Mouse (Mus musculus) lung, postnatal 0 days (tissue): ENCODE data around the gene Lrfn4. TPM values are rescaled to one million over a fixed set of nuclear protein-coding genes. Genes with fewer than 3 reads are reported as not detected.

Experiments
- ATAC-seq: fragments of 200-750 bp; cut with Nextera tagmentation; 2 replicates; pipeline ENCODE4 v1.8.0; 2017; ENCODE audit warnings: moderate library complexity
- DNase-seq: peaks from one replicate; pipeline ENCODE4 v3.0.0-alpha.2; 2016; ENCODE audit warnings: low spot score
- H3K27ac ChIP-seq: fragments of 300-500 bp; sonication (generic); 2 replicates; pipeline ENCODE4 v1.5.1; 2014; ENCODE audit warnings: antibody characterized with exemption, mild to moderate bottlenecking, low read length, mixed read lengths
- H3K27me3 ChIP-seq: fragments of 300-500 bp; sonication (generic); replicated peaks from 2 replicates; pipeline ENCODE4 v1.6.1; 2014; ENCODE audit warnings: low read length, mixed read lengths; ENCODE audit not compliant: insufficient read depth
- H3K36me3 ChIP-seq: fragments of 300-500 bp; sonication (generic); 2 replicates; pipeline ENCODE4 v1.6.1; 2014; ENCODE audit warnings: low read length, mixed read lengths; ENCODE audit not compliant: insufficient read depth
- H3K4me1 ChIP-seq: fragments of 300-500 bp; sonication (generic); 2 replicates; pipeline ENCODE4 v1.6.1; 2014; ENCODE audit warnings: antibody characterized with exemption, low read depth, low read length, mixed read lengths; ENCODE audit not compliant: insufficient read depth
- H3K4me2 ChIP-seq: fragments of 300-500 bp; sonication (generic); replicated peaks from 2 replicates; pipeline ENCODE4 v1.6.1; 2014; ENCODE audit warnings: low read depth, mild to moderate bottlenecking, low read length, moderate library complexity, mixed read lengths
- H3K4me3 ChIP-seq: fragments of 300-500 bp; sonication (generic); 2 replicates; pipeline ENCODE4 v1.5.1; 2014; ENCODE audit warnings: low read depth, low read length
- H3K9ac ChIP-seq: fragments of 300-500 bp; sonication (generic); replicated peaks from 2 replicates; pipeline ENCODE4 v1.6.1; 2014; ENCODE audit warnings: low read depth, mild to moderate bottlenecking
- H3K9me3 ChIP-seq: fragments of 300-500 bp; sonication (generic); 2 replicates; pipeline ENCODE4 v1.6.1; 2016; ENCODE audit warnings: low read length, mixed read lengths
- CTCF ChIP-seq: IDR thresholded peaks from 2 replicates; pipeline ENCODE4 v1.5.1; 2016; ENCODE audit warnings: antibody characterized with exemption, mild to moderate bottlenecking
- EP300 ChIP-seq: IDR thresholded peaks from 2 replicates; pipeline ENCODE4 v1.6.1; 2016; ENCODE audit warnings: antibody characterized with exemption, mild to moderate bottlenecking, control low read depth
- WGBS: fragments of 180-500 bp; shearing (Covaris S2); extraction: QIAGEN DNeasy Blood & Tissue Kit; methylation state at CpG from one replicate; pipeline ENCODE4 v1.1.7; 2014; 5-methylcytosine and 5-hydroxymethylcytosine counted together
- microRNA-seq: library from miRNA; unstranded; fragments of <30 nt; microRNA quantifications from one replicate; pipeline ENCODE4, GENCODE M21; 2016
- polyA plus RNA-seq: library from polyadenylated mRNA; unstranded; fragments of >200 nt; fragmentation: Nextera tagmentation; extraction: Ambion mirVana; gene quantifications from 2 replicates; pipeline ENCODE4 v1.2.1, GENCODE M21; 2015

Gene Lrfn4
- polyA plus RNA-seq, 1 experiment from 2014 or later = 3.4 TPM

DNA sequence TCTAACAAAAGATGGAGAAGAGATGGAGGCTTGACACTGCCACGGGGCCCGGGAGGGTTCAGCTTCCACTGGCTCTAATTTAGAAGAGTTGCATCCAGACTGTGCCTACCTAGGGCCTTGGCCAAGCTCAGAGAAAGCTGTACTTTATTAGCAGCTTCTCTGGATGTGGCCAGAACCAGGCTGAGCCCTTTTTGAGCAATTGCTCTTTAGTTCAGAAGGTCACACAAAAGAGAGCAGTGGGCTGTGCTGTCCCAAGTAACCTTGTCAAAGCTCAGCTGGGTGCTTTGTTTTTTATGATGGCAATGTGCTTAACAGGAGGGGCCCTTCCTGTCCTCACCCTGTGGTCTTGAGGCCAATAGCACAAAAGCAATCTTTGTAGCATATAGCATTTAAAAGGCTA lies 47.8 kb downstream of the Lrfn4 start:
- H3K9me3 ChIP-seq = no peaks in the 10 kb centered on the region
- H3K36me3 ChIP-seq = no peaks in the 10 kb centered on the region
- H3K4me1 ChIP-seq = no peaks in the 10 kb centered on the region; the same call in 1 of the 2 replicates
- peak overlapping the region; percentile 23; the same call in 1 of the 2 replicates for H3K27ac ChIP-seq
- 63% methylated on average over 2 of the region's 2 CpGs for WGBS
- no peak overlapping the region for H3K9ac ChIP-seq
- no peak overlapping the region for H3K4me3 ChIP-seq
- no peak overlapping the region for H3K4me2 ChIP-seq
- DNase-seq = no peak
- H3K27me3 ChIP-seq = no peaks in the 10 kb centered on the region
- TF ChIP-seq EP300 = no peak
- no peak for TF ChIP-seq CTCF
- ATAC-seq = no peak

DNA sequence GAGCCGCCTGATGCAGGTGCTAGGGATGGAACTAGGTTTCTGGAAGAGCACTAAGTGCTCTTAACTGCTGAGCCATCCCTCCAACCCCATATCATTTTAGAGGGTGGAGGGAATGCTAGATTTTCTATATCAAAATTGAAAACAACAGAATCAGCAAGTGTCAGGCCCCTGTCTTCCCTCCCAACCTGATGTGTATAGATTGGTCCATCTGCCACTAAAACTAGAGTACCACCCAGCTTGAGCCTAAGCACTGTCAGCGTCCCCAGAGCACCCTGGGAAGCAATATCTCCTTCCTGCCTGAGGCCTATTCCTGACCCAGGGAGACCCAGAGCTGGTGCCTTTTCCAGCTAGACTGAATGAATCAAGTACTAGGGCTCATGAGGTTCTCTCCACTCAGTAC lies 48.6 kb downstream of the Lrfn4 start:
- Histone ChIP-seq H3K36me3 (no peaks in the 10 kb centered on the region), H3K27ac (no peak overlapping the region), H3K27me3 (no peaks in the 10 kb centered on the region), H3K9me3 (no peaks in the 10 kb centered on the region), H3K4me1 (no peaks in the 10 kb centered on the region; the same call in 1 of the 2 replicates), H3K9ac (no peak overlapping the region), H3K4me3 (no peak overlapping the region), H3K4me2 (no peak overlapping the region)
- ATAC-seq (no peak), DNase-seq (no peak)
- TF ChIP-seq CTCF = no peak
- whole genome bisulfite sequencing = 77% methylated on average over 2 of the region's 2 CpGs

GRCm38 (mm10) chr19:4565678-4566077 lies 49.8 kb downstream of the Lrfn4 start:
- TF ChIP-seq EP300 (no peak), CTCF (no peak)
- H3K4me3 ChIP-seq = no peak overlapping the region

More at GRCm38 (mm10) chr19:4565678-4566077, 49.8 kb downstream of the Lrfn4 start:
- Histone ChIP-seq H3K27ac (no peak overlapping the region), H3K36me3 (no peaks in the 10 kb centered on the region), H3K27me3 (no peaks in the 10 kb centered on the region), H3K9me3 (no peaks in the 10 kb centered on the region), H3K4me2 (no peak overlapping the region), H3K9ac (no peak overlapping the region), H3K4me1 (no peaks in the 10 kb centered on the region; the same call in 1 of the 2 replicates)
- DNase-seq (no peak), ATAC-seq (no peak)
- 87% methylated on average over 5 of the region's 5 CpGs for WGBS

Small RNA genes lying within 50 kb of the gene (microRNA-seq; reads per million reads assigned to microRNA genes)
- gene Mir6986 = 0.73 reads per million

Other genes starting within 250 kb of the Lrfn4 start
- 16.5 and 18.5 TPM in 2 replicates for gene Kdm2a, start 217.4 kb downstream of the Lrfn4 start, polyA plus RNA-seq
- 25.0 and 25.1 TPM in 2 replicates for gene Rhod, start 176.2 kb downstream of the Lrfn4 start, polyA plus RNA-seq
- gene Syt12, start 138.2 kb downstream of the Lrfn4 start, polyA plus RNA-seq = 1.0 and 1.3 TPM in 2 replicates
- gene 2010003K11Rik, start 117.1 kb downstream of the Lrfn4 start, polyA plus RNA-seq = 0.12 and 0.20 TPM in 2 replicates
- 38.6 and 40.9 TPM in 2 replicates for gene Pcx, start 105.2 kb downstream of the Lrfn4 start, polyA plus RNA-seq
- gene Rce1, start 10.0 kb upstream of the Lrfn4 start, polyA plus RNA-seq = 52.5 and 54.9 TPM in 2 replicates
- gene Gm960, start 83.0 kb upstream of the Lrfn4 start, polyA plus RNA-seq = 0.71 and 1.4 TPM in 2 replicates
- gene Sptbn2, start 95.5 kb upstream of the Lrfn4 start, polyA plus RNA-seq = 0.50 and 0.51 TPM in 2 replicates
- gene Rbm4b, start 140.8 kb upstream of the Lrfn4 start, polyA plus RNA-seq = 23.4 and 26.8 TPM in 2 replicates
- 28.6 and 29.4 TPM in 2 replicates for gene Rbm4, start 178.2 kb upstream of the Lrfn4 start, polyA plus RNA-seq
- 13.9 and 19.7 TPM in 2 replicates for gene Gm21992, start 195.9 kb upstream of the Lrfn4 start, polyA plus RNA-seq
- 24.3 and 25.1 TPM in 2 replicates for gene Rbm14, start 196.0 kb upstream of the Lrfn4 start, polyA plus RNA-seq
- gene Ccs, start 223.7 kb upstream of the Lrfn4 start, polyA plus RNA-seq = 53.0 and 54.5 TPM in 2 replicates
- gene Ccdc87, start 223.7 kb upstream of the Lrfn4 start, polyA plus RNA-seq = 0.51 and 0.62 TPM in 2 replicates
- 34.2 and 35.2 TPM in 2 replicates for gene Ctsf, start 239.5 kb upstream of the Lrfn4 start, polyA plus RNA-seq